Mouse (Mus musculus) lung, embryonic 14.5 days (tissue): ENCODE measurements around the gene Pde4d. TPM values are rescaled to one million over a fixed set of nuclear protein-coding genes. Genes with fewer than 3 reads are reported as not detected.
A peak's percentile ranks its signal among the peaks of the same experiment; 100 is the strongest.

Experiments
- ATAC-seq: fragments of 200-750 bp; cut with Nextera tagmentation; 2 replicates; pipeline ENCODE4 v1.8.0; 2017; ENCODE audit warnings: mild to moderate bottlenecking, moderate TSS enrichment, moderate library complexity; ENCODE audit not compliant: insufficient read depth
- DNase-seq: peaks from one replicate; pipeline ENCODE4 v3.0.0-alpha.2; 2015
- H3K27ac ChIP-seq: fragments of 300-500 bp; sonication (generic); 2 replicates; pipeline ENCODE4 v1.5.1; 2014; ENCODE audit warnings: low read depth, mild to moderate bottlenecking, moderate library complexity
- H3K27me3 ChIP-seq: fragments of 300-500 bp; sonication (generic); 2 replicates; pipeline ENCODE4 v1.6.1; 2014; ENCODE audit warnings: low read length, control low read depth; ENCODE audit not compliant: insufficient read depth
- H3K36me3 ChIP-seq: fragments of 300-500 bp; sonication (generic); 2 replicates; pipeline ENCODE4 v1.6.1; 2014; ENCODE audit warnings: control low read depth; ENCODE audit not compliant: insufficient read depth
- H3K4me1 ChIP-seq: fragments of 300-500 bp; sonication (generic); 2 replicates; pipeline ENCODE4 v1.6.1; 2014; ENCODE audit warnings: antibody characterized with exemption, control low read depth; ENCODE audit not compliant: insufficient read depth
- H3K4me2 ChIP-seq: fragments of 300-500 bp; sonication (generic); 2 replicates; pipeline ENCODE4 v1.6.1; 2014; ENCODE audit warnings: mild to moderate bottlenecking
- H3K4me3 ChIP-seq: fragments of 300-500 bp; sonication (generic); 2 replicates; pipeline ENCODE4 v1.5.1; 2014; ENCODE audit warnings: low read depth, low read length
- H3K9ac ChIP-seq: fragments of 300-500 bp; sonication (generic); 2 replicates; pipeline ENCODE4 v1.6.1; 2014
- H3K9me3 ChIP-seq: fragments of 300-500 bp; sonication (generic); 2 replicates; pipeline ENCODE4 v1.6.1; 2016; ENCODE audit warnings: low read depth, low read length, control low read depth
- CTCF ChIP-seq: IDR thresholded peaks from 2 replicates; pipeline ENCODE4 v1.5.1; 2016; ENCODE audit warnings: antibody characterized with exemption, low read depth
- WGBS: fragments of 180-500 bp; shearing (Covaris S2); extraction: QIAGEN DNeasy Blood & Tissue Kit; methylation state at CpG from one replicate; pipeline ENCODE4 v1.1.7; 2014; 5-methylcytosine and 5-hydroxymethylcytosine counted together
- polyA plus RNA-seq: library from polyadenylated mRNA; unstranded; fragments of >200 nt; fragmentation: Nextera tagmentation; extraction: Ambion mirVana; gene quantifications from 2 replicates; pipeline ENCODE4 v1.2.1, GENCODE M21; 2014

Gene Pde4d
- polyA plus RNA-seq, 1 experiment from 2014 or later: 16.2 TPM

DNA sequence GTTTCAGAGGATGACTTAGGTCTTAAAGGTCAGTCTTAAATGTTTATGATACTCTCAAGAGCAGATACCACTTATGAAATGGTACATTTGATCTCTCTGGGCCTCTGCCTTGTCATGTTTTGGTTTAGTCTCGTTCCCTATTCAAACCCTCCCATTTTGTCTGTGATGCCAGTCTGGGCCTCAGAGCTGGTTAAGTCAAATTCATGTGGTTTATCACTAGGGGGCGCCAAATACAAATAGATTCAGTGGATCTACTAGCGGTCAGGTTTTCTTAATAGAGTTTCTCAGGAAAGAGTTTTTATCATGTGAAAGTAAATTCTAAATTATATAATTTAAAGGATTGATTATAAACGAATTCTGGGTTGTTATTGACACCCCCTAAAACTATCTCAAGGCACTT lies 1472.5 kb downstream of the Pde4d start:
- Histone ChIP-seq H3K27me3 (no peaks in the 10 kb centered on the region), H3K36me3 (no peaks in the 10 kb centered on the region), H3K4me1 (no peaks in the 10 kb centered on the region; the same call in 1 of the 2 replicates), H3K9me3 (no peaks in the 10 kb centered on the region), H3K27ac (no peak overlapping the region), H3K9ac (no peak overlapping the region), H3K4me2 (no peak overlapping the region; the same call in 1 of the 2 replicates), H3K4me3 (no peak overlapping the region)
- WGBS: 3% methylated on average over 4 of the region's 4 CpGs
- DNase-seq (peak; percentile 93), ATAC-seq (peak; percentile 32)
- TF ChIP-seq CTCF: peak; percentile 78

DNA sequence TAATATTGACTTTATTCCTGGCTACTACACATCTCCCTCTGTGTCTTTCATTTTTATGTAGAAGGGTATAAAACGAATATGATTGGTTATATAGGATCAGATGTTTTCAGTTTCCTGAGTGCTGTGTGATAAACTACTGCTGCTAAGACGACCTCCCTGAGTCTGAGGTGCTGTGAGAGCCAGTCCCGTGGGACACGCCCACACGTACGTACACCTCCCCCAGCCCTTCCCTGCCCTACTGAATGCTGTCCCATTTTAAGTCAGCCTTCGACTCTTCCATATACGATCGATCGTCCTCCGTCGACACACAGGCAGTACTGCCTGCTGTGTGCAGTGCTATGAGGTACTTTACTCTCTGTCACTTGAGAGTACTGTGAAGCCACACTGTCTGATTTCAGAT lies 1473.0 kb downstream of the Pde4d start:
- H3K4me3 ChIP-seq: no peak overlapping the region
- no peak for TF ChIP-seq CTCF

DNA sequence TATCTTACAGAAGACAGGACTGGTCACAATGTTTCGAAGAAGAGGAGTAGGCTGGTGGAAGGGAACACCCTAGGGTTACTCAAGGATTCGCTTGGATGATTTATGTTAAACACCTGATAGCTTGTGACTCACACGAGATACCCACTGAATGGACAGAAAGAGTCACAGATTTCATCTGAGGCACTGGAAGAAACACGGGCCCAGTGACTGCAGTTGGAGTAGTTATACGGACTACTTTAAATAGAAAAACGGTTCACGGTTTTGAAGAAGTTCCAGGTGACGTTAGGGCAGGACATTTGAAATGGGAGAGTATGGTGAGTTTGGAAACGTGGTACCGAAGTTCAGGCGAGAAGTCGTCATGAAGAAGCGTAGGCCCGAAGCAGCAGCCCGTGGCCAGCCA lies 1475.0 kb downstream of the Pde4d start:
- ATAC-seq (no peak), DNase-seq (no peak)
- TF ChIP-seq CTCF: no peak
- H3K27me3 ChIP-seq: no peaks in the 10 kb centered on the region
- WGBS: 91% methylated on average over 15 of the region's 15 CpGs
- no peaks in the 10 kb centered on the region for H3K4me1 ChIP-seq
- no peak overlapping the region for H3K4me2 ChIP-seq
- no peak overlapping the region for H3K27ac ChIP-seq
- H3K9me3 ChIP-seq: no peaks in the 10 kb centered on the region
- H3K36me3 ChIP-seq: no peaks in the 10 kb centered on the region
- no peak overlapping the region for H3K9ac ChIP-seq
- no peak overlapping the region for H3K4me3 ChIP-seq

More for the DNA sequence above, 1473.0 kb downstream of the Pde4d start:
- Histone ChIP-seq H3K27ac (no peak overlapping the region), H3K4me2 (peak overlapping the region; percentile 27; the same call in 1 of the 2 replicates), H3K27me3 (no peaks in the 10 kb centered on the region), H3K9ac (no peak overlapping the region), H3K36me3 (no peaks in the 10 kb centered on the region), H3K4me1 (no peaks in the 10 kb centered on the region; the same call in 1 of the 2 replicates), H3K9me3 (no peaks in the 10 kb centered on the region)
- 42% methylated on average over 12 of the region's 12 CpGs for WGBS
- peak; percentile 60; the same call in 1 of the 2 replicates for ATAC-seq
- DNase-seq: no peak

DNA sequence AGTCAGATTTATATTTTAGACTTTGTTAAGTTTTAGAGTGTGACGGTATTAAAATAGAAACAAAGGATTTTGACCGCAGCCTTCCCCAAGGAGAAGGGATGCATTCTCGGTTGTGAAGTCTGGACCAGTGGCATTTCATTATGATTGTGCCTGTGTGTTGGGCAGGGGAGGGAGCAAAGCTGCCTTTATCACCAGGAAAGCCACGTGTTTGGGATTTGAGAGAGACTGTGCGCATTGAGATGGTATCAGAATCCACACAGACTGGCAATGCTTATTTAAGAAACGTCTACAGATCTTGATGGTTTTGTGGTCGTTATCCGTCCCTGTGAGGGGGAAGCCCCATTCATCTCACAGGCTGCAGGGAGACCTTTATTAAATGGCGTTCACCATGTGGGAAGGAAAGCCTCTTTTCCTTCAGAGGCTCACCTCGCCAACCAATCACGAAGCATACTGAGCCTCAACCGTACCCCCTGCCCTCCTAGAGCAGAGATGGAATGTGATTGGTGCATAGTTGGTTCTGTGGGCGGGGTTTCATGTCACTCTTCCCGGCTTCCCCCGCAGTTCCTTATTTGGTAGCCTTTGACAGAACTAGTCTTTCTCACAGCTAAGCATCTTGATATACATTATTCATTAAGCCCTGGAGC lies 1476.7 kb downstream of the Pde4d start:
- H3K4me2 ChIP-seq: peak overlapping the region; percentile 45
- no peak overlapping the region for H3K9ac ChIP-seq
- WGBS: 27% methylated on average over 15 of the region's 15 CpGs
- H3K9me3 ChIP-seq: no peaks in the 10 kb centered on the region
- DNase-seq (peak; percentile 76), ATAC-seq (peak; percentile 88)
- peak overlapping the region; percentile 8; the same call in 1 of the 2 replicates for H3K4me3 ChIP-seq
- H3K36me3 ChIP-seq: no peaks in the 10 kb centered on the region
- no peak for TF ChIP-seq CTCF
- H3K27ac ChIP-seq: no peak overlapping the region
- H3K27me3 ChIP-seq: no peaks in the 10 kb centered on the region
- no peaks in the 10 kb centered on the region for H3K4me1 ChIP-seq

DNA sequence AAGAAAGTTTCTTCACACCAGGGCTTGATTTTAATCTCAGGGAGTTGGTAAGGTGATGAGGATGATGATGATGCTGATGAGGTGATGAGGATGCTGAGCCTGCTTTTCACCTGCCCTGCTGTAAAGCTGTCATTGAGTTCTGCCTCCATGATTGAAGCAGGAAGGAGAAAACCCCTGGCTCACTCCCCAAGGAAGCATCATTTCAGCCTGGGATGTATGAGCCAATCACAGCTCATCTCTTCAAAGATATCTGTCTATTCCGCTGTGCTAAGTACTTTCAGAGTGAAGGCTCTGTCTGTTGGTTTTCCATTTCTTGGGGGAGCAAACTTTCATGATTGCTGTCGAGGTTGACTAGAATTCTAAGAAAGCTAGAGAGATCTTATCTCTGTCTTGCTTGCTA lies 1478.0 kb downstream of the Pde4d start:
- DNase-seq (no peak), ATAC-seq (no peak)
- no peak overlapping the region for H3K4me3 ChIP-seq
- TF ChIP-seq CTCF: no peak
- H3K36me3 ChIP-seq: no peaks in the 10 kb centered on the region
- H3K4me2 ChIP-seq: no peak overlapping the region
- no peak overlapping the region for H3K9ac ChIP-seq
- H3K27ac ChIP-seq: no peak overlapping the region
- H3K4me1 ChIP-seq: no peaks in the 10 kb centered on the region
- H3K27me3 ChIP-seq: no peaks in the 10 kb centered on the region
- H3K9me3 ChIP-seq: no peaks in the 10 kb centered on the region
- WGBS: 70% methylated on average over 2 of the region's 2 CpGs

DNA sequence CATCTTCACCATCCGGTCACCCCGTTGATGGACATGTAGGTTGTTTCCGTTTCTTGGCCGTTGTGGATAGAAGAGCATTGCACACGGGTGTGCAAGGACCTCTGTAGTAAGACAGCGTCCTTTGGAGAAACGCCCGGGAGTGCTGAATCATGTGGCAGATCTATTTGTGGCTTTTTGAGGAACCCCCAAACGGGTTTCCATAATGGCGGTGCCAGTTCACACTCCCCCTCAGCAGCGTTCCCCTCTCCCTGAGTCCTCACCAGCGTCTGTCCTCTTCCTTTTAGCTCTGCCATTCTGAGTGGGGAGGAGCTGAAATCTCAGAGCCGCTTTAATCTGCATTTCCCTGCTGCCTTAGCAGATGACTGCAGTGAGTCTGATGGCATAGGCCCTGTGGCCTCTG lies 1482.9 kb downstream of the Pde4d start:
- DNase-seq: no peak
- Histone ChIP-seq H3K9me3 (no peaks in the 10 kb centered on the region), H3K27ac (no peak overlapping the region), H3K4me3 (no peak overlapping the region), H3K36me3 (peaks cover 2% of the 10 kb centered on the region; the same call in 1 of the 2 replicates), H3K4me2 (no peak overlapping the region), H3K9ac (no peak overlapping the region), H3K4me1 (no peaks in the 10 kb centered on the region), H3K27me3 (no peaks in the 10 kb centered on the region)
- TF ChIP-seq CTCF: no peak
- no peak for ATAC-seq
- 94% methylated on average over 13 of the region's 13 CpGs for WGBS

DNA sequence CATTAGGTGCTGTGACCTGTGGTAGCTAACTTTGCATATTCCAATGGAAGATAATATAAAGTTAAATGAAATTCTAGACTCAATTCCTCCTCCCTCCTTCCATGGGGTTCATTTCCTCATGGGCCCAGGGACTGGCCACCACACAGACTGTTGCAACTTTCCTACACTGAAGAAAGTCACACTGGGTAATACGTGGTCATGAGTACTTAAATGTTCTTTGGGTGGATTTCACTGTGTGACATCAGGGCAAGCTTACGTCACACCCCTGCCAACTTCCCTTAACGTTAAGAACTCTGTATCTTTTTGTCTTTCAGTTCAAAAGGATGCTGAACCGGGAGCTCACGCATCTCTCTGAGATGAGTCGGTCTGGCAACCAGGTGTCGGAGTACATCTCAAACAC lies 1483.8 kb downstream of the Pde4d start:
- H3K4me1 ChIP-seq: no peaks in the 10 kb centered on the region
- no peak overlapping the region for H3K4me3 ChIP-seq
- peaks cover 6% of the 10 kb centered on the region; the same call in 1 of the 2 replicates for H3K36me3 ChIP-seq
- H3K9ac ChIP-seq: no peak overlapping the region
- no peaks in the 10 kb centered on the region for H3K27me3 ChIP-seq
- WGBS: 87% methylated on average over 7 of the region's 7 CpGs
- H3K4me2 ChIP-seq: no peak overlapping the region
- no peaks in the 10 kb centered on the region for H3K9me3 ChIP-seq
- TF ChIP-seq CTCF: no peak
- DNase-seq (no peak), ATAC-seq (no peak)
- H3K27ac ChIP-seq: no peak overlapping the region

DNA sequence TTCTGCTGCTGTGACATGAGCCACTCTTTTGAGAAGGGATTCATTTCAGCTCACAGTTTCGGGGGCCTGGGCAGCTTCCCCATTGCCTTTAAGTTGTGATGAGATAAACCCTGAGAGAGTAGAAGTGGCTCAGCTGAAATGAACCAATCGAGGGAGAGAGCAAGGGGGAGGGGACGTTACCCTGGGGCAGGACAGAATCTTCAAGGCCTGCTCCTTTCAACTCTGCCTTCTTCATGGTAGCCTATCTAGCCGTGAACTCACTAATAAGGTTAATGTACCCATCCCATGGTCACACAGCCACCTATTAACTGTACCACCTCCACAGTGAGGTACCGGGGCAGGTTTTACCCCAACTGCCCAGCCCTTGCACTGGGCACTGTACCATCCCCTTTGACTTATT lies 1487.1 kb downstream of the Pde4d start:
- Histone ChIP-seq H3K4me3 (no peak overlapping the region), H3K4me2 (no peak overlapping the region), H3K4me1 (no peaks in the 10 kb centered on the region), H3K27ac (no peak overlapping the region), H3K9ac (no peak overlapping the region), H3K36me3 (peaks cover 18% of the 10 kb centered on the region; the same call in 1 of the 2 replicates), H3K9me3 (no peaks in the 10 kb centered on the region), H3K27me3 (no peaks in the 10 kb centered on the region)
- DNase-seq (no peak), ATAC-seq (no peak)
- TF ChIP-seq CTCF: no peak
- 88% methylated on average over 5 of the region's 5 CpGs for WGBS
